Mouse (Mus musculus): ENCODE data around the gene Lsamp. TPM values are rescaled to one million over a fixed set of nuclear protein-coding genes. Genes with fewer than 3 reads are reported as not detected.

The Lsamp gene
- total and polyA plus RNA-seq, 2 experiments from 2014 or later, result 0.61 to 0.95 TPM

DNA sequence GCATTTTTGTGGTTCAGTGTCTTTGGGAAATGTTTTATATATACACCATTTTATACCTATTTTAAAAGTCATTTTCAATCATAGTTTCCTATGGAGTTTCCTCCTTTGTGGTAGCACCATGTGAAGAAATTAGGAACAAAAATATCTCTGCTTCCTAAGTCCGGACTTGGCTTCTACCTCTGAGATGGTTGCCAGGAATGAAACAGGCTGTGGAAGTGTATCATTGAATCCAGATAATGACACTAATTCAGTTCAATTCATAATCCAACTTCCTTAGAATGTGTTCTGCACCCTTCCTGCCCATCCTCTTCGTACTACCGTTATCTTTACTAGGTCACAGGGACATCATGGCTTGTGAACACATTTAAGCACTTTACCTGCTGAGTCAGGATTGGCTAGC, 1973.7 kb downstream of the Lsamp start:
- Histone ChIP-seq H3K4me1 (ENCODE audit: control insufficient read depth, insufficient read depth) (no peaks in the 10 kb centered on the region), H3K27me3 (ENCODE audit: control insufficient read depth, insufficient read depth, low read length) (no peaks in the 10 kb centered on the region), H3K27ac (ENCODE audit: low read depth) (no peak overlapping the region), H3K4me3 (ENCODE audit: low read depth, low read length) (no peak overlapping the region), H3K9me3 (replicated peaks; ENCODE audit: control insufficient read depth, low read length) (no peaks in the 10 kb centered on the region), H3K36me3 (replicated peaks; ENCODE audit: control insufficient read depth, insufficient read depth, low read length) (no peaks in the 10 kb centered on the region), H3K9ac (replicated peaks; ENCODE audit: low read depth, low read length) (no peak overlapping the region), H3K4me2 (ENCODE audit: low read depth, low read length) (no peak overlapping the region)
- ATAC-seq (ENCODE audit: insufficient read depth, low read depth), result no peak
- no peak for DNase-seq (ENCODE audit: low spot score)
- 72% methylated on average over 3 of the region's 3 CpGs for WGBS
- TF ChIP-seq EP300 (IDR thresholded peaks at IDR 0.05; ENCODE audit: low read depth) (no peak), CTCF (IDR thresholded peaks at IDR 0.05; ENCODE audit: low read depth) (no peak)

DNA sequence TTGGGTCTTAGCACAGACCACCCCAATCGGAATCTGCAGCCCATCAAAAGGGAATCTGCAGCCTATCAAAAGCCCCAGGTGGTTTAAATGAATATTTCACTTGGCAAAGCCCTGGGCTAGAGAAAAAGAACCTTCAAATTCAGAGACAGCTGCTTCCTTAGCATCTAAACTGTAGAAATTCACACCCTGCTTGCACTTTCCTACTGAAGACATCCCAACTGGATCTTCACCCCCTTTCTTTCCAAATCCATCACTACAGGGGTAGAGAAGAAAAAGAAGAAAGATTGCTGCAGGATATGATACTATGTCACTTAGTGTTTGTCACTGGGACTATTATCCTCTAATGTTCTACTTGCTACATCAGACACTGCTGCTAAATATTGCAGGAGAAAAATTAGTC, 1981.5 kb downstream of the Lsamp start:
- H3K27me3 ChIP-seq (ENCODE audit: control insufficient read depth, insufficient read depth, low read length), result no peaks in the 10 kb centered on the region
- H3K9me3 ChIP-seq (replicated peaks; ENCODE audit: control insufficient read depth, low read length), result no peaks in the 10 kb centered on the region
- no peak overlapping the region for H3K9ac ChIP-seq (replicated peaks; ENCODE audit: low read depth, low read length)
- no peak for DNase-seq (ENCODE audit: low spot score)
- ATAC-seq (ENCODE audit: insufficient read depth, low read depth), result no peak
- H3K27ac ChIP-seq (ENCODE audit: low read depth), result no peak overlapping the region
- no peak for TF ChIP-seq CTCF (IDR thresholded peaks at IDR 0.05; ENCODE audit: low read depth)
- TF ChIP-seq EP300 (IDR thresholded peaks at IDR 0.05; ENCODE audit: low read depth), result no peak
- no peak overlapping the region for H3K4me3 ChIP-seq (ENCODE audit: low read depth, low read length)
- H3K36me3 ChIP-seq (replicated peaks; ENCODE audit: control insufficient read depth, insufficient read depth, low read length), result no peaks in the 10 kb centered on the region
- 44% methylated on average over 1 of the region's 1 CpGs for WGBS
- H3K4me1 ChIP-seq (ENCODE audit: control insufficient read depth, insufficient read depth), result no peaks in the 10 kb centered on the region
- no peak overlapping the region for H3K4me2 ChIP-seq (ENCODE audit: low read depth, low read length)

DNA sequence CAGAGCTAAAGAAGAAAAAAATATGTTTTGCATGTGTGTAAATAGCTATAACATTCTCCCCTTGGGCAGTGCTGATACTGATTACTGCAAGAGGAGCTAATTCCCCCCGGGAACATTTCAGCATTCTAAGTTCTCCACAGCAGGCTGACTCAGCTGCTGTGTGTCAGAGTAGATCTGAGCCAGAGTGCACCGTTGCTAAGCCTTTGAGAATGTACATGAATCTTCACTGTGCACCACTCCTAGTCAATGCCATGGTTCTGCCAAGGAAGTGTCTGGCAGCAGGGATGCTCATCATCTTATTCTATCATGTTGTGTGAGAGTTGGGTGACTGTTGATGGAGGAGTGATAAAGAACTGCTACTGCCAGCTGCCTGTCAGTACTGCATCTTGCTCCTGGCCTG, 1985.1 kb downstream of the Lsamp start:
- Histone ChIP-seq H3K4me3 (ENCODE audit: low read depth, low read length) (no peak overlapping the region), H3K4me2 (ENCODE audit: low read depth, low read length) (no peak overlapping the region), H3K4me1 (ENCODE audit: control insufficient read depth, insufficient read depth) (no peaks in the 10 kb centered on the region), H3K27me3 (ENCODE audit: control insufficient read depth, insufficient read depth, low read length) (no peaks in the 10 kb centered on the region), H3K9me3 (replicated peaks; ENCODE audit: control insufficient read depth, low read length) (no peaks in the 10 kb centered on the region), H3K36me3 (replicated peaks; ENCODE audit: control insufficient read depth, insufficient read depth, low read length) (no peaks in the 10 kb centered on the region), H3K27ac (ENCODE audit: low read depth) (no peak overlapping the region), H3K9ac (replicated peaks; ENCODE audit: low read depth, low read length) (no peak overlapping the region)
- ATAC-seq (ENCODE audit: insufficient read depth, low read depth) (no peak), DNase-seq (ENCODE audit: low spot score) (no peak)
- WGBS, result 53% methylated on average over 2 of the region's 2 CpGs
- no peak for TF ChIP-seq EP300 (IDR thresholded peaks at IDR 0.05; ENCODE audit: low read depth)

DNA sequence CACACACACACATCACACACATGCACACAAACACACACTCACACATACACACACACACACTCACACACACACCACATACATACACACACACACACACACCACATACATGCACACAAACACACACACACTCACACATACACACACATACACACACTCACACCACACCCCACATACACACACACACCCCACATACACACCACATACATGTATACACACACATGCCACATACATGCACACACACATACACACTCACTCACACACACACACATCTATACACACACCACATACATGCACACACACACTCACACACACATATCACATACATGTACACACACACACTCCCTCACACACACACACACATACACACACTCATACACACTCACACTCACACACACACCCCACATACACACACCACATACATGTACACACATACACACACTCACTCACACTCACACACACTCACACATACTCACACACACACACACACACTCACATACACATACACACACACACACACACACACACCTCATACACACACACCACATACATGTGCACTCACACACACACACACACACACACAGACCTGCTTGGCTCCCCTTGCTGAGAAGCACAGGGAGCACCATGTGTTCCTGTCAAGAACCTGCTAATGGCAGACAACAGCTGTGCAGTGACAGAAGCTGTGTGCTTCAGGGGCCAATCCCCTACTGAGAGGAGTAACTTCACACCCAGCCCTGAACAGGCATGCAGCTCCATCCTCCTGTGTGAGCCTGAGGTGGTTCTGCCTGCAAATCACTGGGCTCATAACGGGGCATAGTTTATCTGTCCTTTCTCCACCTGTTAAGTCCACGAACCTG, 1990.9 kb downstream of the Lsamp start:
- no peaks in the 10 kb centered on the region for H3K9me3 ChIP-seq (replicated peaks; ENCODE audit: control insufficient read depth, low read length)
- DNase-seq (ENCODE audit: low spot score) (no peak), ATAC-seq (ENCODE audit: insufficient read depth, low read depth) (no peak)
- H3K27ac ChIP-seq (ENCODE audit: low read depth), result no peak overlapping the region
- H3K4me1 ChIP-seq (ENCODE audit: control insufficient read depth, insufficient read depth), result no peaks in the 10 kb centered on the region
- 47% methylated on average over 2 of the region's 2 CpGs for whole genome bisulfite sequencing
- no peak for TF ChIP-seq CTCF (IDR thresholded peaks at IDR 0.05; ENCODE audit: low read depth)
- TF ChIP-seq EP300 (IDR thresholded peaks at IDR 0.05; ENCODE audit: low read depth), result no peak
- no peaks in the 10 kb centered on the region for H3K36me3 ChIP-seq (replicated peaks; ENCODE audit: control insufficient read depth, insufficient read depth, low read length)
- no peak overlapping the region for H3K4me3 ChIP-seq (ENCODE audit: low read depth, low read length)
- no peaks in the 10 kb centered on the region for H3K27me3 ChIP-seq (ENCODE audit: control insufficient read depth, insufficient read depth, low read length)
- no peak overlapping the region for H3K4me2 ChIP-seq (ENCODE audit: low read depth, low read length)
- H3K9ac ChIP-seq (replicated peaks; ENCODE audit: low read depth, low read length), result no peak overlapping the region

DNA sequence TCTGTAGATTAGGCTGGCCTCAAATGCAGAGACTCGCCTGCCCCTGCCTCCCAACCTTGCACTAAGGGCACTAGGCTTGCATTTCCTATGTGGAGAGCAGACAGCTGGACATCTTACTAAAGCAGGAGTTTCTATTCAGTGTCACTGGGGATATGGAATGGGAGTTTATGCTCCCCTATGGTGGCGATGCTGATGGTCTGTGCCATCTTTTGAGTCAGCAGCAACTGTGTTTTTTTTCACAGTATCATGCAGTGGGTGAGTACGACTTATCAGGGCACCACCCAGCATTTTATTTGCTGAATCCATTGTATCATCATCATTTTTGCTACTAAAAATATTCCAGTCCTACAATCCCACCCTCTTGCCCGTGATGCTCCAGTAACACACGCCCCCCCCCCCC, 1992.7 kb downstream of the Lsamp start:
- Histone ChIP-seq H3K9ac (replicated peaks; ENCODE audit: low read depth, low read length) (no peak overlapping the region), H3K4me2 (ENCODE audit: low read depth, low read length) (no peak overlapping the region), H3K27me3 (ENCODE audit: control insufficient read depth, insufficient read depth, low read length) (no peaks in the 10 kb centered on the region), H3K36me3 (replicated peaks; ENCODE audit: control insufficient read depth, insufficient read depth, low read length) (no peaks in the 10 kb centered on the region), H3K9me3 (replicated peaks; ENCODE audit: control insufficient read depth, low read length) (no peaks in the 10 kb centered on the region), H3K4me3 (ENCODE audit: low read depth, low read length) (no peak overlapping the region), H3K4me1 (ENCODE audit: control insufficient read depth, insufficient read depth) (no peaks in the 10 kb centered on the region), H3K27ac (ENCODE audit: low read depth) (no peak overlapping the region)
- TF ChIP-seq EP300 (IDR thresholded peaks at IDR 0.05; ENCODE audit: low read depth), result no peak
- TF ChIP-seq CTCF (IDR thresholded peaks at IDR 0.05; ENCODE audit: low read depth), result no peak
- no peak for ATAC-seq (ENCODE audit: insufficient read depth, low read depth)
- 59% methylated on average over 5 of the region's 5 CpGs for WGBS
- no peak for DNase-seq (ENCODE audit: low spot score)

DNA sequence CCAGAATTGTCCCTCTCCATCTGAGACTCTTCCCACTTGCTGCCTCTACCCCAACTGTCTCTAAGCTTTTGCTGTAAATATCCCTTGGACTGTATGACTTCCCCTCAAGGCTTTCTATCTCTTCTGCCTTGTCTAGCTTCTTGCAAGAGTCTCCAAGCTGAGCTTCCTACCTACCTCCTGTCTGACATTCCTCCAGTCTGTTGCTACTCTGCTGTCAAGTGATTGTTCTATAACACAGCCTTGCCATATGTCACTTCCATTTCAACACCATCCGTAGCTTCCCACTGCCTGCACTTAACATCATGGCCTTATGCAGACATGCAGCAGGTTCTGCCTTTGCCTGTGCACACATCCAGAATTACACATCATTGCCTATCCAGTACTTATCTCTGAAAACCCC, 2012.8 kb downstream of the Lsamp start:
- WGBS, result 47% methylated on average over 1 of the region's 1 CpGs
- no peak overlapping the region for H3K27ac ChIP-seq (ENCODE audit: low read depth)
- H3K9me3 ChIP-seq (replicated peaks; ENCODE audit: control insufficient read depth, low read length), result no peaks in the 10 kb centered on the region
- no peak overlapping the region for H3K9ac ChIP-seq (replicated peaks; ENCODE audit: low read depth, low read length)
- DNase-seq (ENCODE audit: low spot score), result no peak
- no peak for TF ChIP-seq EP300 (IDR thresholded peaks at IDR 0.05; ENCODE audit: low read depth)
- no peak for TF ChIP-seq CTCF (IDR thresholded peaks at IDR 0.05; ENCODE audit: low read depth)
- H3K36me3 ChIP-seq (replicated peaks; ENCODE audit: control insufficient read depth, insufficient read depth, low read length), result no peaks in the 10 kb centered on the region
- no peak overlapping the region for H3K4me3 ChIP-seq (ENCODE audit: low read depth, low read length)
- no peaks in the 10 kb centered on the region for H3K4me1 ChIP-seq (ENCODE audit: control insufficient read depth, insufficient read depth)
- H3K27me3 ChIP-seq (ENCODE audit: control insufficient read depth, insufficient read depth, low read length), result no peaks in the 10 kb centered on the region
- ATAC-seq (ENCODE audit: insufficient read depth, low read depth), result no peak
- no peak overlapping the region for H3K4me2 ChIP-seq (ENCODE audit: low read depth, low read length)
